Mouse (Mus musculus) heart, adult 2 months (tissue): Measurements from ENCODE around the gene Hdac4.

Experiments
- CTCF ChIP-seq: fragments of 200-600 bp; IDR thresholded peaks from 2 replicates; pipeline ENCODE4 v1.8.1; 2022; ENCODE audit warnings: antibody characterized with exemption, mild to moderate bottlenecking, moderate library complexity
- EP300 ChIP-seq: fragments of 200-500 bp; IDR thresholded peaks from 2 replicates; pipeline ENCODE4 v1.6.1; 2011; ENCODE audit warnings: low read depth, low read length, control low read depth; ENCODE audit not compliant: insufficient read depth
- POLR2A ChIP-seq: fragments of 200-500 bp; IDR thresholded peaks from 2 replicates; pipeline ENCODE4 v1.6.1; 2011; ENCODE audit warnings: mild to moderate bottlenecking, low read depth, low read length, control low read depth; ENCODE audit not compliant: insufficient read depth

DNA sequence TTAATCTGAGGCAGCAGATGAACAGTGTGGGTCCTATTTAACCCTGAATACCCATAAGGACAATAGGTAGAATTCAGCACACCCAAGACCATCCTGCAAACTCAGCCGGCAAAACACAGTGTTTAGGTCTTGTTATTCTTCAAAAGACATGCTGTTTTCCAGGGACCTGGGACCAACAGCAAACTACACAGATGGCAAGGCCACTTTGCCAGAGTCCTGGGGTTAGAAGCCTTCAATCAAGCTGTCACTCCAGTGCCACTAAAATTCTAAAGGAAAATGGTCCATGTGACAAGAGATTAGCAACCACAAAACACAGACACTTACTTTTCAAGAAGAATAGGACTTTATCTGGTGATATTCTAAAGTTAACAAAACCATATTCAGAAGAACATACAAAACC, 86.3 kb downstream of the Hdac4 start:
- no peak for TF ChIP-seq EP300
- TF ChIP-seq CTCF = no peak
- no peak for TF ChIP-seq POLR2A
